Mouse (Mus musculus): ENCODE results near the gene Thsd7a. TPM values are rescaled to one million over a fixed set of nuclear protein-coding genes. Genes with fewer than 3 reads are reported as not detected.

The Thsd7a gene
- total RNA-seq, 2 experiments from 2014 or later = 15.0 to 16.1 TPM

DNA sequence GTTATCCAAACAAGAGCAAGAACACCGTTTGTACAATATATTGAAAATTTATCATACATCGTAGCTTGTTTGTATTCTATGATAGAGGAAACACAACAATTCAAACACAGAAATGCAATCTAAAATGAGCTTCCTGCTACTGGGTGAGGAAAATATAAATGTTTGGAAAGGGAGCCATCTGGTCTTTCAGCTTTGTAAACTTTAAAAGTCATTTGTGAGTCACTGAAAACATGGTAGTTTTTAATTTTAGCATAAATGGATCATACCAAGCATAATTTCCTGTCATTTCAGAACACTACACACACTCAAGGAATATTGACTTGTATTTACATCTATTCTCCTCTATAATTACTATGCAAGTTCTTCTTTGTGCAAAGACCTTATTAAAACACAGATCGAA, 363.6 kb downstream of the Thsd7a start:
- DNase-seq = no peak

DNA sequence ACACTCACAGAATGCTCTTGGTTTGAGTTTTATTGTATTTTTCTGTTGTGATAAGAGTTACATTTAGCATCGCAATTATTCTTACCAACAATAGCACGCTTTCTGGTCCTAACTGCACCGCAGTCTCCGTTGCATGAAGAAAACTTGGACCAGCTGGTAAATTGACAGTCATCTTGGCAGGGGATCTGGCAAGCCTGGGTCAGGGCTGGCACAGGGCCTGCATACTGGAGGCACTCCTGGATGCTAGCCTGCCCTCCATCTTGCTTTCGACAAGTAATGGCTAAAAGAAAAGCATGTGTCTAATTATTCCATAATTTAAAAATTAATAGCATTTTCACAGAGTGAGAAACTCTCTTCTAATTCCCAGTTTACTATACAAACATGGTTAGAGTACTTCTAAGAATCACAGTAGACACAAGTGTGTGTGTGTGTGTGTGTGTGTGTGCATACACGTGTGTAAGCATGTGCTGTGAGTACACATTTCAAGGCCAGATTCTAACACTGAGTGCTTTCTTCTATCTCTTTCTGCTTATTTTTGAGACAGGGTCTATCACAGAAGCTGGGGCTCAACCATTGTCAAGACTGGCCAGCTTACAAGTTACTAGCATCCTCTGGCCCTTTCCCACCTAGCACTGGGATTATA, 368.0 kb downstream of the Thsd7a start:
- peak; percentile 80 for DNase-seq

DNA sequence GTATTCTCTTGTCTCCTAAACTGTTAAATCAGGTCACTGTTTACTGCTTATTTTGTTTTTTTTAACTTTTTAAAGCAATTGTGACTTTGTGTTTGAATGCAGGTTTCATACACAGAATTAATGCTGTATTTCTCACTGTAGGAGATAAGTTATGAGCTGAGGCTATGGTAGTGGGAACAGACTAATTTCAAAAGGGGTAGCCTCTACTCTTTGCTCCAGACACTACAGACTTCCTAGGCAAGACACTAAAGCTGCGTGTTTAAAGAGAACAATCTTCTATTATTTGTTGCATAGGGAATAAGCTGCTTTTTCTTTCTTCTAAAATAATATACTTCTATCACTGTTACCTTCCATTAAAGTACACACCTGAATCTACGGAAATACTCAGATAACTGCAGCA, 368.5 kb downstream of the Thsd7a start:
- no peak for DNase-seq

GRCm38 (mm10) chr6:12358737-12359136, 390.5 kb downstream of the Thsd7a start:
- DNase-seq = no peak

DNA sequence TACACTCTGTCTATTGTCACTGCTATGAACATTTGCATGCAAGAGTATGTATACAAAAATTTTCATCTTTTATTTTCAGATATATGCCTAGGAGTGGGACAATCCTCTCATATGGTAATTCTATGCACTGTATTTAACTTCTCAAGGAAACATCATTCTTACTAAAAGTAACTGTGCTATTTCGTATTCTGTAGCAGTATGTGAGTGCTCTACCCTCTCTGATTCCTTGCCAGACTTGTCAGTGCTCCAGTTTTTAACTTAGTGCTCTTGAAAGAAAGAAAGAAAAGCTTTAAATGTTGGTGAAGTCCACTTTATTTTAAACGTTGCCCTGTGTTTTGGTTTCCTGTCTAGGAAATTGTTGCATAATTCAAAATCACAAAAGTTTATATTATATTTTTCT, 395.6 kb downstream of the Thsd7a start:
- DNase-seq = no peak

DNA sequence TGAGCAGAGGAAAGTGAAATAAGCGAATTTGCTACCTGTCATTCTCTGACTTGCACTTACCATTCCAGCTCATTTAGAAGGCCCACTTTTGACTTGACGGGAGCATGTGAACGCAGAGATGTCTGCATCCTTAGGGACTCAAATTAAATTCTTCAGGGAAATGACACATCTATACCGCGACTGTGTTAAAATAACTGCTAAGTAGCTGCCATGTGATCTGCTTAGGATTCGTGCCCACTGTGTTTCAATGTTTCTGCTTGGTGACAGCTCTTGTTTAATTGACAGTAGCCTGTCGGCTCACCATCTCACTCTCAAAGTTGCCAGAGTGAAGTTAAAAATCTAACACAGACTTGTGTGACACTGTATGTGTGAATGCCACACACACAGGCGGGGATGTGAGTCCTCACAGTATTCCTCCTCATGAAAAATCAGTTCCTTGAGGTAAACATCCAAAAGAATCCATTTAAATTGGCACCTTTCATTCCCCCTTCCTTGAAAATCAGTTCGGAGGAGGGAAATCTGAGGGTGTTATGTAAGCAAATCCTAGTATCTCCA, 397.0 kb downstream of the Thsd7a start:
- no peak for DNase-seq

DNA sequence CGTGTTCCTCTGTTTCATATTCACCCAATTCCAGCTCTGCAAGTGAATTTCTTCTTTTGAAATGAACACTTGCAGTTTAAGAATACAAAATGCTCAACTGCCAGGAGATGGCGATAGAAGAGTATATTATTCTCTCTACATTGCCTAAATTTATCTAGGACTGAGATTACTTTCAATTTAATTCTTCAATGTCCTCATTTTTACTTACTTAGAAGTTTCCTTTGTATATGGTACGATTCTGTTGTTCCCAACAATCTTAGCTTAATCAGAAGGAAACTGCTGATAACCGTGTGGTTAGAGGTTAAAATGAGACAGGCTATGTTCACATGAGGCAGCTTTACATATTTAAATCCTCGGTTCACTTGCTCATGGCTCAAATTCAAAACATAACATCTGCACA, 398.5 kb downstream of the Thsd7a start:
- DNase-seq = no peak

- no peak for DNase-seq
Observed at GRCm38 (mm10) chr6:12349105-12349759, 400.0 kb downstream of the Thsd7a start.

- no peak for DNase-seq
Observed at GRCm38 (mm10) chr6:12348667-12349066, 400.5 kb downstream of the Thsd7a start.

GRCm38 (mm10) chr6:12336590-12337584, 412.3 kb downstream of the Thsd7a start:
- DNase-seq = no peak

DNA sequence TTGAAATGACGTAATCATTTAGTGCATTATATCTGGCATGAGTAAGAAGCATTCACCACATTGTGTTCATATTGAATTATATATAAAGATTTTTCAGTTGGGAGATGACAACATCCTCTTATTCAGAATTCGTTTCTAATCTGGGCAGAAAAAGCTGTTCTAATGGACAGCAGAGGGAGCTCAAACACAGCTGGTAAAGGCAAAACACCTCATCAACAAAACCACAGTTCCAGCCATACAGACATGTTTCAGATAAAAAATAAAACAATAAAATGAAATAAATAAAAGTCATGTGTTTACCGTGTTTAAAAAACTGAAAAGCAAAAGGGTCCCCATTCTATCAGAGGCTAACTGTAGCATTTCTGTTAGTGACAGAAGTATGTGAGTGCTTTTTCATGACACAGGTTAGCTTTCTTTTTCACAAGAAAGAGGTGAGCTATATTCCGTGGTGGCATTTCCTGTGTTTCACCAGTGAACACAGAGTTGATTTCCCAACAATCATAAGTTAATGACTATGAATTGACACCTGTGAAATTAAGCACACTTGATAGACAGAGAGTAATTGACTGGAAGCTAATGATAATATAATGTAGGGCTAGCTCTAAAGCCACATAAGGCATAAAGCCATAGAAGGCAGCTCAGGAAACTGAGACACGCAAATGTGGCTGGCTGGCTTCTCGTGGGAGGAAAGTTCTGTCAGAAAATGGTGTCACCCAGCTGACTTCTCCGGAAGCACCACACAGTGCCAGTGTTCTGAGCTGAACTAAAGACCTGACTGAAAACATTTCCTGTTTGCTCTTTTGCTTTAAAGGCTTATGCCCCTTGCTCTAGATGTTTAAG, 433.9 kb downstream of the Thsd7a start:
- DNase-seq = no peak

GRCm38 (mm10) chr6:12307502-12307901, 441.7 kb downstream of the Thsd7a start:
- no peak for DNase-seq

DNA sequence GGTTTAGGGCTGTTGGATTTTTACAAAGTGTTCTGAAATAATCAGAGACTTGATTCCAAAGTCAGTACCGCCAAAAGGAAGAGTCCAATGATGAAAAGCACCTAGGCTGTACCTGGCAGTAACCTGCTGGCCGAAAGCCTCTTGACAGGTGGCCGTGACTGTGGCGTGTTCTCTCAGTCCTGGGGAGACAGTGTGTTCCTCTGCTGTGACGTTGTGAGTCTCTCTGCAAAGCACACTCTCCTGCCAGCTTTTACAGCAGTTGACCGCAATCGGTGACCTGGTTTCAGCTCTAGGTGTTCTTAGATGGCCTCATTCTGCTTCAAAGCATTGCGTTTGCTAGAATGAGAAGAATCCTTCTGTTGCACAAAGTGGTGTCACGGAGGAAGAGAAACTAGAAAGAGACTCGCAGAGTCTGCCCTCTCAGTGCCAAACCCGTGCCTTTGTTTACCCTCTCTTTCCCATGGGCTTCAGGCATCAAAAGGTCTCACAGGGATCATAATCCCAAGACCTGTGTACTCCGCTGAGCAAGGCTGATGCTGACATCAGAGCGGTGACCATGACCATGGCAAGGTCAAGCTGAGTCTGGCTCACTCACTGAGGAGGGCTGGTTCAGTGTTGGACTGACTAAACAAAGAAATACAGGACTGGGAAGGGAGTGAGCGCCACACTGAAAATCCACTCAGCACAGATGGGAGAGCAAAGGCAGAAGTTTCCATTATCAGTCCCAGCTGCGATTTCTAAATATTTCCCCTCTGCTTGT, 486.4 kb downstream of the Thsd7a start:
- DNase-seq = no peak

All from heart, postnatal 4 days (tissue).